Mouse (Mus musculus): ENCODE measurements at regions not wholly inside any gene's neighbourhood (a gene's known extent, or its start where the extent isn't known, plus 50 kb on each side); places are given as distances from the start of the nearest gene placed in this dataset.

DNA sequence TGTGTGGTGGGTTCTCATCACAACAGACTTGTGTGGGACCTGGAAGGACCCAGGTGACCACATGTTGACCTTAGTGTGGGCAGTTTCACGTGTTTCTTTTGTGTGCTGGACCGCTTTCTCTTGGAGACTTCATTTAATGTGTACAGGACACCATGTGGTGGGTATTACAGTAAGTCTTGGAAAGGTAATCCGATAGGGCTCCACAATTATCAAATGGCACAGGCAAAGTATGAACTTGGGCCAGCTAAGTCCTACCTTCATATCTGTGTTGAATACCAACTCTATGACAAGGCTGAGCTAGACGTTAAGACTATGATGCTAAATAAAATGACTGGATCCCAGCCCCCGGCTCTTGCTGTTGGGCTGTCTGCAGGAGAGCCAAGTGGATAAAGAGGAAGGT, 173.5 kb downstream of the 1500009L16Rik start:
- CTCF ChIA-PET, result no interaction called here

- CTCF ChIA-PET, result no interaction called here
Observed at GRCm38 (mm10) chr10:83897558-83897957, 174.9 kb downstream of the 1500009L16Rik start.

DNA sequence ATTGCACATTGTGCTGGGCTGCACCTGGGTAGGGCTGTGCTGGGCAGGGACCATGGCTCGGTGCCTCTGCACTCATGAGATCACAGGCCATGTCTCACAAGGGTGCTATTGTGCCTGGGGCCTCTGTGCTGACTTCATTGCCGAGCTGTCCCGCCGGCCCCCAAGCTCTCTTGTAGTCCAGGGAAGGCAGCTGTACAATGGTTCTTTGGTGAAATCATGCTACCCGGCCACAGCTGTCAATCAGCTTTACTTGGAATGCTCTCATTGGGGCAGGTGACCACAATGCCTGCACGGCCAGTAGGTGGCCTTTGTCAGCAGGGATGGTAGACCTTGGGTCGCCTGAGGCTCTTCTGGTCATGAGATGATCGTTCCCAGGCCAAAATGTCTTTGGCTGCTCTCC, 184.1 kb downstream of the 1500009L16Rik start:
- CTCF ChIA-PET, result interaction anchor here (0.7 kb wide), 1 partner anchor 563 kb away, joined by 3 read pairs; no protein-coding TSS in a partner anchor

- CTCF ChIA-PET, result no interaction called here
Observed at GRCm38 (mm10) chr10:83910649-83911370, 188.1 kb downstream of the 1500009L16Rik start.

DNA sequence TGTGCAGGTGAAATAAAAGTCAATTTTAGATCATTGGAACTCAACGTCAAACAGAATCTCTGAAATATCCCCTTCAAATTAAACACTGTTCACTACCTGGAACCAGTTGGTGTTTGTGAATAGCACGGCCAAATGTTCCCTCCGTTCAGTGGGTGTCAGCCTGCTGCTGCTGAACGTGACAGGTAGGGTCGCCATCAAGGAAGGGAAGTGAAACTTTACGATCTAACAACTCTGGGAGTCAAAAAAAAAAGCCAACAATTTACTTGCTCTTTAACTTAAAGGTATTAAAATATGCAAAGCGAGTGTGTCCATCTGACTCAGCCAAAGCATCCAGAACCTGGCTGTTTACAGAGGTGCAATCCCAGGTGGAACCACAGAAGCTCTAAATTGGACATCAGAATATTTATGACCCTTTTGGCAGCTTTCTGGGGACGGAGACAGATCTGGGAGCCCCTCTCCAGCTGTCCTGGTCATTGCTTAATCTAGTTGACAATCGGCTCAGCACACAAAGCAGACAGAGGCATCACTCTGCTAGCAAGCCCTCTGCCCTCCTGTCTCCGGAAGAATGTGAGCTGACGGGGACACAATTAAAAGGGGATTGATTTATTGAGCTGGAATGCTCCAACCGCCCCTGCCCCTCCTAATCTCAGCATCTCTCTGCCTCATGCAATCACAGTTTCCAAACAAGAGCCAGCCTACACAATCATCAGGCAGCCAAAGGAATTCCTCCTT, 191.9 kb downstream of the 1500009L16Rik start:
- CTCF ChIA-PET, result interaction anchor here (0.6 kb wide), 1 partner anchor 1052 kb away, joined by 5 read pairs; no protein-coding TSS in a partner anchor

- CTCF ChIA-PET, result interaction anchor here (0.5 kb wide), 1 partner anchor 104 kb away, joined by 4 read pairs; no protein-coding TSS in a partner anchor
Observed at GRCm38 (mm10) chr10:83915133-83915730, 192.6 kb downstream of the 1500009L16Rik start.

DNA sequence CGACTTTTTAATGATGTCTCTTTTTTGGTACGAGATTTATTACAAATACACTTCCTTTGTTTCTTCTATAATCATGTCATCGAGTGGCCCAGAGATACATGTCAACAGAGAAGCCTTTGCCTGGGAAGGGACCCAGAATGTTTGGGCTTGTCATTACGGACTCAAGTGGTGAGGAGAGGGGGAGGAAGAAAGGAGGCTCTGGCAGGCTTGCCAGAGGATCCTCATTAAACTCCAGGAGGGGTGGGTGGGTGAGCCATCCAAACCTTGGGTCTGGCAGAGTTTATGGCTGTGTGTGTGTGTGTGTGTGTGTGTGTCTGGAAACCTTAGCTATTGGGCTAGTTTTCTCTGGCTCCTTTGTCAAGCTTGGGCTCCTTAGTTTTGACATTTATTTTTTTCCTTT, 204.3 kb downstream of the 1500009L16Rik start:
- CTCF ChIA-PET, result no interaction called here

DNA sequence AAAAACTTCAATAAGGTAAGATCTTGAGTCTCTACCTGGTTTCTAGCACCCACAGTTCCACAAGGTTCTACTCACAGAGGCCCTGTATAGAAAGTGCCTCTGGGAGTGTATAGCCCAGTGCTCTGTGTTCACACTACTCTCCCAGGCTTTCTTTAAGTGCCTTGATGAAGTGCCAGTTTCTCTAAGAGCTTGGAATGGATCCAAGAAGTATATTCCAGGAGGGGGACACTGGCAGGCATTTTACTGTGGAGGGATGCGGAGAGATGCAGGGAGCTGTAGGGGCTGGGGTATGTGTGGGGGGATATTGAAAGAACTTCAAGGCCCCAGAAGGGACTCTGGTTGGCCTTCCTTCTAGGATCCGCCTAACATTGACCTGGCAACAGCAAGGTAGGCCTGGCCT, 204.9 kb downstream of the 1500009L16Rik start:
- CTCF ChIA-PET, result no interaction called here

GRCm38 (mm10) chr10:83931758-83932157, 209.1 kb downstream of the 1500009L16Rik start:
- CTCF ChIA-PET, result no interaction called here

DNA sequence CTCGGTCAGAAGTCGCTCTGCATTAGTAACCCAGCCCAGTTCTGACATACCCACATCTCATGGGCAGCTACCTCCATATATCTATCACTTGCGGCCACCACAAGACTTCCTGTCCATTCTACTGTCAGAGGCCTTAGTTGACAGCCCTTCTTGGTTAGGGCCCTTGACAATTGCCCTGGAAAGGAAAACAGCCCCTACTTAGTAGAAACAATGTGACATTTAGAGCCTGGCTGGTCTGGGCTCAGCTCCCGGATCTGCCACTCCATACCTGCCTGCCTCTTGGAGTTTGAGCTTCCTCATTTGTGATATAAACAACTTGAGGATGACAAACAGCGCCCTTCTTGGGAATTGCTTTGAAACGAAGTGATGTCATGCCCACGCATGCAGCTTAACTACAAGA, 210.5 kb downstream of the 1500009L16Rik start:
- CTCF ChIA-PET, result interaction anchor here (0.6 kb wide), 2 partner anchors 43 to 582 kb away, joined by 3 read pairs; no protein-coding TSS in a partner anchor

- CTCF ChIA-PET, result no interaction called here
Observed at GRCm38 (mm10) chr10:83934498-83934897, 211.8 kb downstream of the 1500009L16Rik start.

DNA sequence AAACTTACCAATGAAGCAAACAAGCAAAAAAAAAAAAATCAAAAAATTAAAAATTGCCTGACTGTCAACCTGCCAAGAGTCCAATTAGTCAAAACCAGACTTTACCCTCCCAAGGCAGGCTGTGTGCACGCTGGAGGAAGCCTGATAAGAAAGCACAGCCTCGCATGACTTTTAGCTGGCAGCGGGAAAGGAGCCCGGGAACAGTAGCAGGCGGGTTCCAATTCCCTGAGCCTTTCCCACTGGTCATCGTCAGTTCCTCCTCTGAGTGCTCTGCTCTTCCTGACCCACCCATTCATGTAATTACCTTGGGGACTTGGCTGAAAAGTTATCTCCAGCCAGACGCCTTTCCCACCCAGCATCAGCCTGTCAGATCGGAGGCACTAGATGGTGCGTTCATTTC, 214.5 kb downstream of the 1500009L16Rik start:
- CTCF ChIA-PET, result interaction anchor here (0.7 kb wide), 1 partner anchor 63 kb away, joined by 3 read pairs; no protein-coding TSS in a partner anchor

DNA sequence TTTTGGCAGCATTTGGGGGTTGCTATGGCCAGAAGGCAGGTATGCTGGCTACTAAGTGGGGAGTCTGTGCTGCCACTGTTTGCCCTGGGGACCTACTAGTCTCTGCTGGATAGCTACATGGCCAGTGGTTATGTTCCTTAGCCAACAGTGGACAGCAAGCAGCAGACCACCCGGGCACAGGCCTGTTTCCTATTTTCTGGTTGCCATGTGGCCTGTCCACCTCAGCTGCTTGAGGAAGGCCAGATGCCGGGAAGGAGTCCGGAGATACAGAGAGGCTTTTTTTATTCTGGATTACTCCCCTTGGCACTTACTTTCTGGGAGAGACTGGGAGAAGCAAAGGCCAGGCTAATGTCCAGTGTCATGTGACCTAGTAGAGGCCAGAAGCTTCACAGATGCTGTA, 219.4 kb downstream of the 1500009L16Rik start:
- CTCF ChIA-PET, result no interaction called here

GRCm38 (mm10) chr10:83944158-83944557, 221.5 kb downstream of the 1500009L16Rik start:
- CTCF ChIA-PET, result no interaction called here

GRCm38 (mm10) chr10:83944897-83945296, 222.2 kb downstream of the 1500009L16Rik start:
- CTCF ChIA-PET, result no interaction called here

- CTCF ChIA-PET, result no interaction called here
Observed at GRCm38 (mm10) chr10:83945503-83945902, 222.8 kb downstream of the 1500009L16Rik start.

DNA sequence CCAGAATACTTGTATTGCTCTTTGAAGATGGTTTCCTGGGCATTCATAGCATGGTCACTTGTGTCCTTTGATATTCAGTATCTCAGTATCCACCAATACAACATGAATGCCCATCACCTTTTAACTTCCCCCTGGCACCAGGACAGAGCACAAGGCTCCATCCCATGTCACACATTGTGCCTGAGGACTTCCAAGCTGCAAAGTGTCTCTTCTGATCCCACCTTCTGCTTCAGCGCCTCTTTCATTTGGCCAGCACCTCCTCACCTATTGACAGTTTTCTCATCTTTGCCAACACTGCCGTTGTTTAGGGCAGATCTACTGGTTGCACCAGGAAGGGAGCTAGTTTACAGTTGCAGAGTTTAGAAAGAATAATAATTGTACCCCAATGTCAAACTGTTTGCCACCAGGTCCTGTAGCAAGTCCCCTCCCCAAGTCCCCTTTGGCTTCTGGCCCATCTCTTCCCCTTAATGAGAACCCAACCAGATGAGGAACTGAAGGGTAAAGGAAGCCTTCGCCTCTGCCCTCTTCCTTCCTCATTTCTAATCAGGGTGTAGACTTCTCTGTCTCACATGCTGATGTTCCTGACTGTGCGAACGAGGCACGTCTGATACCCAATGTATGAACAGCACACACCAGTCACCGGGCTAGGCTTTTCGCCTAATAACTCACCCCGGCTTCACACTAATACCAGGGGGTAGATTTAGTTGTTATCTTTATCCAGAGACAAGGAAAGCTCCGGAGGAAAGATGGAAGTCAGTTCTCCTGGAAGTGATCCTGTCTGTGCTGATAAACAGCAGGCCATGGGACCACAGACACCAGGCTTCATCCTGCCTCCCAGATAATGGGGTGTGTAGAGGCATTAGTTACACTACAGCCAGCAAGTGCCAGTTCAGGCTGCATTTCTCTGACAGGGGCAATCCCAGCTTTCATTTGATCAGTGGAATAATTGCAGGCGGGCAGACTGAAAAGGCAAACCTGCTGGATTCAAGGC, 223.8 kb downstream of the 1500009L16Rik start:
- CTCF ChIA-PET, result interaction anchor here (0.5 to 1.0 kb wide), 3 partner anchors 9 to 301 kb away, joined by 3 to 4 read pairs (median 3); no protein-coding TSS in a partner anchor

DNA sequence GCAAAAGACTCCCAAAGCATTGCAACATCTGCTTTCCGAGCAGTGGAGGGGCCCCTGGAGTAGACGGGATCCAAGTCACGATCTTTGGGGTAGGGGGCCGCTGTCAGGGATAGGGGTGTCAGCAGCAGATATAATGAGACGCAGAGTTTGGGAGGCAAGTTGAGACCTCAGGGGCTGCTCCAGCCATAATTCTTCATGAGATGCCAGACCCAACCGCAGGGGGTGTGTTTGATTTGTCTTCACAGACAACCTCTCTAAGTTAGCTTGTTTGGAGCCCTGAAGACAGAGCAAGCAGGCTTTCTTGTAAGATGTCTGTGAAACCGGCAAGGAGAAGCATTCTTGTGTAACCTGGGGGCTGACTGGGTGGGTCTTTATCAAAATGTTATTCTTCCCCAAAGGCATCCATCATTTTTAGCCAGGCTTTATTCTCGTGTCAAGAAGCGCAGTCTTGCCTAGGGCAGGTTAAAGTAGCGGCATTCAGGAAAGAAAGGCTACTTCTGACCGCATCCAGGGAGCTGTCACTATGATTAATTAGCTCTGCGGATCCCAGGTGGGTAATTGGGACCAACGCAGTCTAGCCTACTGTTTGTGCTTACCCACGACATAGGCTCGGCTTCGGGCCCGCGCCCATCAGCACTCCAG, 234.6 kb downstream of the 1500009L16Rik start:
- CTCF ChIA-PET, result no interaction called here

DNA sequence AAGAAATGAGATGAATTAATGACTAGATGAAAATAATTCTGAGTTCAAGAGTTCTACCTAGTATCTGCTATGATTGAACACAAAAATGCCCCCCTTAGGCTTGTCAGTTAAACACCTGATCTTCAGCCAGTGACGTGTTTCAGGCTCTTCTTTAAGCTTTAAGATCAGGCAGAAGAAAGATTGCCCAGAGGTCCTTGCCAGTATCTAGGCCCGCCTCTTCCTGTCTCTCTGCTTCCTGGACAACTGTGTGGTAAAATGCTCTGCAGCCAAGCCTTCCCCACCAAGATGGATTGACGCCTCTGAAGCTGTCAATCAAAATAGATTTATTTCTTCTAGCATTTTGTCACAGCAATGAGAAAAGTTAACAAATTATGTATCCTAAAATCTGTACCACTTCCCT, 235.7 kb downstream of the 1500009L16Rik start:
- CTCF ChIA-PET, result no interaction called here

GRCm38 (mm10) chr10:83958826-83959225, 236.2 kb downstream of the 1500009L16Rik start:
- CTCF ChIA-PET, result no interaction called here

GRCm38 (mm10) chr10:83963232-83963760, 240.6 kb downstream of the 1500009L16Rik start:
- CTCF ChIA-PET, result no interaction called here

All from spleen, embryonic (tissue).